Mouse (Mus musculus) brain, embryonic 14.5 days (tissue): ENCODE data around the gene Plce1. TPM values are rescaled to one million over a fixed set of nuclear protein-coding genes. Genes with fewer than 3 reads are reported as not detected.
"Not testable (repeated sequence)": the region's sequence is repeated elsewhere in the genome, so short reads cannot be mapped to it uniquely, and the experiment has no call there.

Source experiments
- DNase-seq: peaks from one replicate; pipeline ENCODE4 v3.0.0-alpha.2; 2011; ENCODE audit warnings: low read depth
- CTCF ChIP-seq: fragments of 200-500 bp; IDR thresholded peaks from 2 replicates; pipeline ENCODE4 v1.5.1; 2012; ENCODE audit warnings: inconsistent platforms, mild to moderate bottlenecking, moderate library complexity, borderline replicate concordance; ENCODE audit not compliant: insufficient read depth, insufficient read length; ENCODE audit errors: extremely low read depth
- POLR2A ChIP-seq: fragments of 200-500 bp; IDR thresholded peaks from 2 replicates; pipeline ENCODE4 v1.6.1; 2012; ENCODE audit warnings: mild to moderate bottlenecking, inconsistent platforms, borderline replicate concordance; ENCODE audit not compliant: poor library complexity, insufficient read depth, insufficient read length, severe bottlenecking; ENCODE audit errors: extremely low read depth
- polyA plus RNA-seq: library from polyadenylated mRNA; depleted of rRNA; stranded (reverse); fragments of >200 nt; gene quantifications from 2 replicates; pipeline ENCODE4 v1.2.3, GENCODE M21; 2012

The Plce1 gene
- polyA plus RNA-seq, 1 experiment: 6.2 TPM

DNA sequence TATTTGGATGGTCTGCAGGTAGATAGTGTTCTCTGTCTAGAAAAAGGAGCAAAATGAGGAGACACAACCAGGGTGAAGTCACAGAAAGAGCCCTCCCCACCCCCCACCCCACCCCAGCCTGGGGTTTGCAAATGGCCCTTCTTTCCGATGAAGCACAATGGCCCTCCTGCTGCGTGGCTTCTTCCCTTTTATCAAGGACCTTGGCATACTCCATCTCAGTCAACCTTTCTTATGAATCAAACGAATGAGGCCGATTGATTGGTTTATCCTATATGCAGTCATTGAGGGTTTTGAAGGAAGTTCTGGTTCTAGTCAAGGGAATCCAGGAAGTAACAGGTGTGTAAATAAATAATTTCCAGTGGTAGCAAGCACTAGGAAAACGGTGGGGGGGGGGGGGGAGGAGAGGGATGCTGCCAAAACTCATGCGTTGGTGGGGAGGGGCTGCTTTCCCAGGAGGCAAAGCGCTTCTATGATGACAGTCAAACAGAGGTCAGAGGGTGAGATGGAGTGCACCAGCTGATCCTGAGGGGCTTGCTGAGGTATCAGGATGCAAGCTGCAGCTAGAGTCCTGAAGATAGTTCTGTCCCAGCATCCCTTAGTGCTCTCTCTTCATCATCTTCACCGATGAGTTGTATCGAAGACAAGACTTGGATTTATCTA is 27.2 kb downstream of the Plce1 start:
- no peak for TF ChIP-seq CTCF
- no peak for TF ChIP-seq POLR2A
- no peak for DNase-seq

DNA sequence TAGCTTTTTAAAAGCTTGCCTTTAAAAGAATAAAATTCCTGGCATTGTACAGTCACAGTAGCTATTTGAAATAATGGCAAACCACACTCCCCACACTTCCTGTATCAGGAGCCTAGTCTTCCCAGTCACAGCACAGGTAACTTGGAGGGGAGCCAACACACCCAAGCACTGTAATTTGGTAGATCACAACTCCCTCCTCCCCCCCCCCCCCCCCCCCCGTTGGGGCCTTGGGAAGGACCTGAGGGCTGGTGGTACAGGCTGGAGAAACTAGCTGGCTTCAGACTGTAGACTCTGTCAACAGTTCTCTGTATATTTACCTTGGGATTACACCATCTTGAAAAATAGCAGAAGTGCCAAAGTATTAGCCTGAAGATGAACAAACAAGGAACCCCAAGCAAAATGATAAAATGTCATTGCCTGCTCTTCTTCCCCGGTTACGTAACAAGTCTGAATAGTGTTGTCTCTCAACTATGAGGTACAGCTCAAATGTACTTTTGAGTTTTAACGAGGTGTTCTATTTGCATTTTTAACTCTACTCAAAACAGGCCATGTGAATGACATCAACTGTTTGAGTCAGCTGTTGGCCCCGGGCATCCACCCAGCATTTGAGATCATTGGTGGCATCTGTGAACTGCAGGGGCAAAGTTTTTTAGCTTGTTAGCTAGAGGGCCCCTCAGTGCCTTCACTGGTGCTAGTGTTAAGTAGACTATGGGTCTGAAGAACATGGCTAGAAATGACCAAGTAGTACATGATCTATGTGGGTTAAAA is 33.7 kb downstream of the Plce1 start:
- no peak for DNase-seq
- TF ChIP-seq CTCF (no peak), POLR2A (no peak)

DNA sequence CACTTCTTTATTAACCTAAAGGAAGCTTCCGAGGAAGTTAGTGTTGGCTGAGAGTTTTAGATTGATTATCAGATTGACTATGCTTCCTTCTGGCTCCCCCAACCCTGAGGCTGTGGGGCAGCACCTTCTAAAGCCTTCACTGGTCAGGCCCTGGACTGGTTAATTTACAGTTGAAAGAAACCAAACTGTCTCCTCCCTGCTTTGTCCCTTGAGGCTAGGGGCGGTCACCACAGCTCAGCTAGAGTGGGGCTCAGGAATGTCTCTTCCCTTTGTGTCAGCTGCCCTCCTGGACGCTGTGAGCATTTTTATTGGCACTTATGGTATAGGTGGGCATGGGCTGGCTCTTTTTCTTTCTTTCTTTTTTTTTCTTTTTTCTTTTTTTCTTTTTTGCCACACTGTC is 45.9 kb downstream of the Plce1 start:
- TF ChIP-seq CTCF (no peak), POLR2A (no peak)
- no peak for DNase-seq

DNA sequence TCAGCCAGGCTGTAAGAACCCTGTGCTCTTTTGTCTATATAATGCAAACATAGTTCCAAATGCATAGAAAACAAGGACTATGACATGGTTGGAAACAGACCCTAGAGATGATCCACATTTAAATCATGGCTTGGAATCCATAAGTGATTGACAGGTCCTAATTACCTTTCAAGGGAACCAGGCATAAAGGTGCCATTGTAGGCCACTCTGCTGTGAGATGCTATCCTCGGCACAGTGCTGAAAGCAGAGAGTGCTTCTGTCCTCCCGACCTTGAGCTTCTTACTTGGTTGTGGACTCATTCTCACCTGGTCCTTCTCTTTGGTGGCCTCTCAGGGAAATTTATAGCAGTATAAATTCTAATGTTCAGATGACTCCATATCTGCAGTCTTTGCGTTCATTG is 46.6 kb downstream of the Plce1 start:
- no peak for DNase-seq

DNA sequence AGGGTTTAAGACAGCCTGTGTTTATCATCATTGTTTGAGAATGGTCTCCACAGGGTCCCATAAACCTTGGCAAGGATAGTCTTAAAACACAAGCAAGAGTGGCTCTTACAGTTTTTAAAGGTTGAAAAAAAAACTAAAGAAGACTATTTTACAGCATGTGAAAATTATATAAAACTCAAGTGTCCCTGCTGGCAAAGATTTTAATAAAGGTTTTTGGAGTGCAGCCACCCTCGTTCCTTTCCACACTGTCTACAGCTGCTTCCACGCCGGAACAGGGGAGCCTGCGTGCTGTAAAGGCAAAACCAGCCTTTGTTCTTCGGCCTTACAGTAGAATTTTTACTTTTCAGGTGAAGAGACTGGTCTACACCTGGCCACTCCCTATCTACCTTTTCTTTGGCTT is 52.3 kb downstream of the Plce1 start:
- no peak for TF ChIP-seq CTCF
- TF ChIP-seq POLR2A: no peak
- DNase-seq: no peak

More for the DNA sequence above, 46.6 kb downstream of the Plce1 start:
- TF ChIP-seq CTCF (no peak), POLR2A (no peak)

DNA sequence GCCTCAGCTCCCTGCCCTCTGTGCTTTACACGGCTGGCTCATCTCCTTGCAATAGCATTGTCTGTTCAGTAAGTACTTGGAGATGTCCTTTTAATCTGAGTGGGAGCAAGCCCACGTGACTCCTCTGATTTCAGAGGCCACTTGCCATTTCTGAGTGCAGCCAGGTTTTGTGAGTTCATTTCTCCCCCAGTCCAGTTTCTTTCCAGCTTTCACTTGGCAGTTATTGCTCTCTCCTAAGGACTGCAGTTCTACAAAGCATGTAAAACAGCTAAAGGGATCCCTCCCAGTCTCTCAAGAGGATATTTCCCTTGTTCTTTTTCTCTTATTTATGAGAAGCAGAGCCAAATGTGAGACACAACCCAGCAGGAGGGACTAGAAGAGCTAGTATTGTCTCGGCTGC is 58.4 kb downstream of the Plce1 start:
- TF ChIP-seq POLR2A (no peak), CTCF (no peak)
- no peak for DNase-seq

DNA sequence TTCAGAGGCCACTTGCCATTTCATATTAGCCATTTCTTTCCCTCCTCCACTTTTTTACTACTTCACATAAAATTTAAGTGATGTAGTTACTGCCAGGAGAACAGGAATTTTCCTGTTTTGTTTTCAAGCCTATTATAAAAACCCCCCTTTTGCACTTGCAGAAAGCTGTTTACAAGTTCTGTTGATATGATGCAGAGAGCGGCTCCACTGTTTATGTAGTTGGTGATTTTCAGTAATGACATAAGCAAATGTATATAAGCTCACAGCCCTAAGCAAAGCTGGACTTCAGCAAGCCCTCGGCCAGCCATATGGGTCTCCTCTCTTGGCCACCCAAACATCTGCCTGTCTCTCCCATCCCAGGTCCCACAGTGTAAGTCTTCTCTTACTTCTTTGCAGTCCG is 59.6 kb downstream of the Plce1 start:
- no peak for DNase-seq
- no peak for TF ChIP-seq POLR2A
- TF ChIP-seq CTCF: no peak

GRCm38 (mm10) chr19:38549487-38550058 is 68.7 kb downstream of the Plce1 start:
- TF ChIP-seq CTCF: no peak
- TF ChIP-seq POLR2A: no peak
- DNase-seq: no peak

DNA sequence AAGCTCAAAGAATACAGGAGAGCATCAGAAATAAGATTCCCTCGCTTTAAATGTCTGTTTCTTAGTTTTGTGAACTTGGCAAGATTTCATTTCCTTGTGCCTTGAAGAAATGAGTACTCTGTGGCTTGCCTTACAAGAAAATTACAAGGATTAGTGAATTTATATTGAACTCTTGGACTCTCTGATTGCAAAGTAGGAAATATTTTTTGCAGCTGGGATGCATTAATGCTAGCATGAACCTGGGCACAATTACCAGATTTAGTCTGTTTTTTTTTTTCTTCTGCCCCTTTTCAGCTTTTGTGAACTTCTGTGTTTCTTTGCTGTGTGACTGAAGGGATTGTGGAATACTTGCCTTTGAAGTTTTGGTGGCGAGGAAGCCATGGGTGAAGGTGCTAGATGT is 72.6 kb downstream of the Plce1 start:
- no peak for DNase-seq
- TF ChIP-seq POLR2A (no peak), CTCF (no peak)

GRCm38 (mm10) chr19:38555399-38555798 is 74.5 kb downstream of the Plce1 start:
- TF ChIP-seq CTCF: no peak
- TF ChIP-seq POLR2A: no peak
- no peak for DNase-seq

GRCm38 (mm10) chr19:38558816-38559215 is 77.9 kb downstream of the Plce1 start:
- DNase-seq: no peak
- TF ChIP-seq POLR2A: no peak

GRCm38 (mm10) chr19:38561887-38562286 is 81.0 kb downstream of the Plce1 start:
- not testable (repeated sequence) for DNase-seq
